Mouse (Mus musculus) megakaryocyte, embryonic 14.5 days (primary cell): ENCODE data around the gene Zmym2. TPM values are rescaled to one million over a fixed set of nuclear protein-coding genes. Genes with fewer than 3 reads are reported as not detected.
"Not testable (repeated sequence)": the region's sequence is repeated elsewhere in the genome, so short reads cannot be mapped to it uniquely, and the experiment has no call there.

Experiments used
- H3K27me3 ChIP-seq: replicated peaks from 2 replicates; pipeline ENCODE3; 2012; ENCODE audit warnings: inconsistent platforms
- H3K36me3 ChIP-seq: replicated peaks from 2 replicates; pipeline ENCODE3; 2012; ENCODE audit warnings: low read length, inconsistent platforms, mixed read lengths
- H3K4me1 ChIP-seq: 2 replicates; pipeline ENCODE4 v1.6.1; 2012; ENCODE audit warnings: inconsistent platforms
- H3K4me3 ChIP-seq: replicated peaks from 2 replicates; pipeline ENCODE3; 2012; ENCODE audit warnings: moderate library complexity, mild to moderate bottlenecking, inconsistent platforms
- H3K9me3 ChIP-seq: 2 replicates; pipeline ENCODE4 v1.6.1; 2012; ENCODE audit warnings: inconsistent platforms
- FLI1 ChIP-seq: IDR thresholded peaks from 2 replicates; pipeline ENCODE4 v1.6.1; 2012; ENCODE audit warnings: low read length, inconsistent platforms, mixed read lengths
- GATA1 ChIP-seq: IDR thresholded peaks from 3 replicates; pipeline ENCODE4 v1.6.1; 2012; ENCODE audit warnings: mixed read lengths, low read length, inconsistent platforms, borderline replicate concordance
- polyA plus RNA-seq: library from polyadenylated mRNA; stranded (reverse); fragments of >175 nt; gene quantifications from 2 replicates; pipeline ENCODE4 v1.2.3, GENCODE M21; 2012; ENCODE audit warnings: low replicate concordance; ENCODE audit not compliant: insufficient read depth

Zmym2 gene
- polyA plus RNA-seq, 1 experiment, result 1.2 TPM

- peaks cover 3% of the 10 kb centered on the region for H3K36me3 ChIP-seq
- H3K9me3 ChIP-seq, result peaks cover 4% of the 10 kb centered on the region; the same call in 1 of the 2 replicates
- no peak overlapping the region for H3K4me3 ChIP-seq
- TF ChIP-seq FLI1 (no peak), GATA1 (no peak)
- peaks cover 10% of the 10 kb centered on the region for H3K4me1 ChIP-seq
- H3K27me3 ChIP-seq, result peaks cover 2% of the 10 kb centered on the region
These were observed 3.0 kb upstream of the Zmym2 start for GRCm38 (mm10) chr14:56883431-56883830.

GRCm38 (mm10) chr14:56885308-56885771 is 1.1 kb upstream of the Zmym2 start:
- TF ChIP-seq FLI1, result no peak
- peaks cover 26% of the 10 kb centered on the region for H3K4me1 ChIP-seq
- H3K36me3 ChIP-seq, result peaks cover 20% of the 10 kb centered on the region
- peaks cover 4% of the 10 kb centered on the region; the same call in 1 of the 2 replicates for H3K9me3 ChIP-seq
- H3K4me3 ChIP-seq, result peak overlapping the region; percentile 92
- H3K27me3 ChIP-seq, result peaks cover 2% of the 10 kb centered on the region

GRCm38 (mm10) chr14:56885986-56886593 is 363 bp upstream of the Zmym2 start:
- Histone ChIP-seq H3K4me1 (peaks cover 28% of the 10 kb centered on the region), H3K36me3 (peaks cover 28% of the 10 kb centered on the region), H3K4me3 (peak overlapping the region; percentile 90)
- not testable (repeated sequence) for H3K27me3 ChIP-seq, H3K9me3 ChIP-seq

GRCm38 (mm10) chr14:56887514-56887880 is 1.0 kb downstream of the Zmym2 start:
- H3K9me3 ChIP-seq, result peaks cover 4% of the 10 kb centered on the region; the same call in 1 of the 2 replicates
- TF ChIP-seq FLI1 (no peak), GATA1 (no peak)
- peak overlapping the region; percentile 91 for H3K4me3 ChIP-seq
- H3K4me1 ChIP-seq, result peaks cover 30% of the 10 kb centered on the region
- H3K27me3 ChIP-seq, result no peaks in the 10 kb centered on the region
- peaks cover 41% of the 10 kb centered on the region for H3K36me3 ChIP-seq

- Histone ChIP-seq H3K4me1 (peaks cover 32% of the 10 kb centered on the region), H3K27me3 (no peaks in the 10 kb centered on the region), H3K9me3 (peaks cover 4% of the 10 kb centered on the region; the same call in 1 of the 2 replicates), H3K36me3 (peaks cover 45% of the 10 kb centered on the region), H3K4me3 (peak overlapping the region; percentile 91)
- TF ChIP-seq GATA1 (no peak), FLI1 (no peak)
These were observed 1.4 kb downstream of the Zmym2 start for GRCm38 (mm10) chr14:56887887-56888286.

- Histone ChIP-seq H3K36me3 (peaks cover 51% of the 10 kb centered on the region), H3K9me3 (peaks cover 2% of the 10 kb centered on the region; the same call in 1 of the 2 replicates), H3K4me1 (peaks cover 36% of the 10 kb centered on the region), H3K27me3 (no peaks in the 10 kb centered on the region), H3K4me3 (peak overlapping the region; percentile 91)
- TF ChIP-seq GATA1 (no peak), FLI1 (no peak)
These were observed 2.0 kb downstream of the Zmym2 start for GRCm38 (mm10) chr14:56888416-56888815.

- H3K4me1 ChIP-seq, result peaks cover 61% of the 10 kb centered on the region
- no peaks in the 10 kb centered on the region for H3K27me3 ChIP-seq
- TF ChIP-seq GATA1 (no peak), FLI1 (no peak)
- H3K9me3 ChIP-seq, result no peaks in the 10 kb centered on the region
- H3K36me3 ChIP-seq, result peaks cover 61% of the 10 kb centered on the region
- H3K4me3 ChIP-seq, result peak overlapping the region; percentile 29
These were observed 8.0 kb downstream of the Zmym2 start for GRCm38 (mm10) chr14:56894417-56894816.

GRCm38 (mm10) chr14:56896521-56896920 is 10.1 kb downstream of the Zmym2 start:
- H3K36me3 ChIP-seq, result peaks cover 46% of the 10 kb centered on the region
- TF ChIP-seq FLI1, result no peak
- no peak for TF ChIP-seq GATA1
- H3K27me3 ChIP-seq, result no peaks in the 10 kb centered on the region
- H3K4me1 ChIP-seq, result peaks cover 59% of the 10 kb centered on the region
- no peak overlapping the region for H3K4me3 ChIP-seq
- H3K9me3 ChIP-seq, result no peaks in the 10 kb centered on the region

GRCm38 (mm10) chr14:56897475-56897874 is 11.0 kb downstream of the Zmym2 start:
- Histone ChIP-seq H3K36me3 (peaks cover 46% of the 10 kb centered on the region), H3K27me3 (no peaks in the 10 kb centered on the region), H3K4me3 (no peak overlapping the region), H3K9me3 (no peaks in the 10 kb centered on the region), H3K4me1 (peaks cover 58% of the 10 kb centered on the region)
- no peak for TF ChIP-seq GATA1

- H3K36me3 ChIP-seq, result peaks cover 45% of the 10 kb centered on the region
- no peak for TF ChIP-seq GATA1
- no peak for TF ChIP-seq FLI1
- no peak overlapping the region for H3K4me3 ChIP-seq
- H3K27me3 ChIP-seq, result no peaks in the 10 kb centered on the region
- peaks cover 52% of the 10 kb centered on the region for H3K4me1 ChIP-seq
- no peaks in the 10 kb centered on the region for H3K9me3 ChIP-seq
These were observed 13.2 kb downstream of the Zmym2 start for GRCm38 (mm10) chr14:56899656-56900055.

GRCm38 (mm10) chr14:56903039-56903438 is 16.6 kb downstream of the Zmym2 start:
- no peaks in the 10 kb centered on the region for H3K9me3 ChIP-seq
- no peak overlapping the region for H3K4me3 ChIP-seq
- peaks cover 55% of the 10 kb centered on the region for H3K36me3 ChIP-seq
- TF ChIP-seq FLI1 (no peak), GATA1 (no peak)
- H3K4me1 ChIP-seq, result peaks cover 50% of the 10 kb centered on the region
- H3K27me3 ChIP-seq, result no peaks in the 10 kb centered on the region
